Mouse (Mus musculus) kidney, embryonic 15.5 days (tissue): ENCODE measurements around the gene Armc9. TPM values are rescaled to one million over a fixed set of nuclear protein-coding genes. Genes with fewer than 3 reads are reported as not detected.

Experiments
- ATAC-seq: fragments of 200-750 bp; cut with Nextera tagmentation; replicated peaks from 2 replicates; pipeline ENCODE4 v1.8.0; 2017; ENCODE audit warnings: moderate TSS enrichment; ENCODE audit not compliant: low FRiP score
- H3K27ac ChIP-seq: fragments of 300-500 bp; sonication (generic); 2 replicates; pipeline ENCODE4 v1.5.1; 2015; ENCODE audit warnings: mild to moderate bottlenecking, inconsistent platforms
- H3K27me3 ChIP-seq: fragments of 300-500 bp; sonication (generic); 2 replicates; pipeline ENCODE4 v1.6.1; 2015; ENCODE audit warnings: inconsistent platforms
- H3K36me3 ChIP-seq: fragments of 300-500 bp; sonication (generic); 2 replicates; pipeline ENCODE4 v1.6.1; 2015; ENCODE audit warnings: inconsistent platforms
- H3K4me1 ChIP-seq: fragments of 300-500 bp; sonication (generic); 2 replicates; pipeline ENCODE4 v1.6.1; 2015; ENCODE audit warnings: inconsistent platforms
- H3K4me2 ChIP-seq: fragments of 300-500 bp; sonication (generic); 2 replicates; pipeline ENCODE4 v1.6.1; 2015; ENCODE audit warnings: moderate library complexity, mild to moderate bottlenecking, inconsistent platforms
- H3K4me3 ChIP-seq: fragments of 300-500 bp; sonication (generic); replicated peaks from 2 replicates; pipeline ENCODE4 v1.5.1; 2015; ENCODE audit warnings: mild to moderate bottlenecking, inconsistent platforms
- H3K9ac ChIP-seq: fragments of 300-500 bp; sonication (generic); 2 replicates; pipeline ENCODE4 v1.6.1; 2015; ENCODE audit warnings: mild to moderate bottlenecking, inconsistent platforms
- H3K9me3 ChIP-seq: fragments of 300-500 bp; sonication (generic); replicated peaks from 2 replicates; pipeline ENCODE4 v1.6.1; 2016; ENCODE audit warnings: inconsistent platforms
- WGBS: fragments of 180-500 bp; shearing (Covaris S2); methylation state at CpG from one replicate; pipeline ENCODE4 v1.1.7; 2015; ENCODE audit warnings: mixed read lengths; 5-methylcytosine and 5-hydroxymethylcytosine counted together
- polyA plus RNA-seq: library from polyadenylated mRNA; unstranded; fragments of >200 nt; fragmentation: Nextera tagmentation; extraction: Ambion mirVana; gene quantifications from 2 replicates; pipeline ENCODE4 v1.2.1, GENCODE M21; 2015

Armc9 gene
- polyA plus RNA-seq, 1 experiment from 2014 or later = 29.9 TPM

DNA sequence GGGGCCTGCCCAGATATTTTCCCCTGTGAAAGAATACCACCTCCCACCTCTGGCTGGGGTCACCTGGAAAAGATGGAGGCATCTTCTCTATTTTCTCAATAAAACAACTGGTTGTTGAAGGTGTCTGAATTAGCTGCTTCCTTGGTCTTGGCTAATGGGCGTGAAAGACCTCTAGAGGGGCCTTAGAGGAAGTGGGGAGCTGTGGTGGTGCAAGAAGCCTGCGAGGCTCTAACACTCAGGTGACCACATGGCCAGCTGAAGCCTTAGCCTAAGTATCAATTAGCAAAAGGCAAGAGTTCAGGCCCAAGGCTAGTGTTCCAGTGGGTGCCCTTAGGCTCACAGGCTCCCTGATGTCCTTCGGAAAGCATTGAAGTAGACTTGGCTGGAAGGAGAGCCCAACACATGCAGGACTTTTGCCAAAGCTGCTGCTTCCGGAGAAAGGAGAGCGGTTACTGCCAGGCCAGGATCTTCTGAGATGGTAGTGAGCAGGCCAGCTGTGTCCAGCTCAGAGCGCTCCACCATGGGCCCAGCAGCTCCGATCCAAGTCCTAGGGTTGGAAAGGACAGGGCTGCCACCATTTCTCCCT is 152.7 kb downstream of the Armc9 start:
- 0 out of 2 replicates have a peak overlapping the region, but pooled peaks have one; percentile 15 for H3K27ac ChIP-seq
- no peak for ATAC-seq
- H3K27me3 ChIP-seq = peaks cover 27% of the 10 kb centered on the region
- no peak overlapping the region for H3K4me2 ChIP-seq
- no peak overlapping the region for H3K9ac ChIP-seq
- no peak overlapping the region for H3K4me3 ChIP-seq
- no peaks in the 10 kb centered on the region for H3K9me3 ChIP-seq
- H3K36me3 ChIP-seq = 0 out of 2 replicates have a peak, but pooled peaks cover 9% of the 10 kb centered on the region
- 79% methylated on average over 7 of the region's 7 CpGs for WGBS
- peaks cover 37% of the 10 kb centered on the region for H3K4me1 ChIP-seq

DNA sequence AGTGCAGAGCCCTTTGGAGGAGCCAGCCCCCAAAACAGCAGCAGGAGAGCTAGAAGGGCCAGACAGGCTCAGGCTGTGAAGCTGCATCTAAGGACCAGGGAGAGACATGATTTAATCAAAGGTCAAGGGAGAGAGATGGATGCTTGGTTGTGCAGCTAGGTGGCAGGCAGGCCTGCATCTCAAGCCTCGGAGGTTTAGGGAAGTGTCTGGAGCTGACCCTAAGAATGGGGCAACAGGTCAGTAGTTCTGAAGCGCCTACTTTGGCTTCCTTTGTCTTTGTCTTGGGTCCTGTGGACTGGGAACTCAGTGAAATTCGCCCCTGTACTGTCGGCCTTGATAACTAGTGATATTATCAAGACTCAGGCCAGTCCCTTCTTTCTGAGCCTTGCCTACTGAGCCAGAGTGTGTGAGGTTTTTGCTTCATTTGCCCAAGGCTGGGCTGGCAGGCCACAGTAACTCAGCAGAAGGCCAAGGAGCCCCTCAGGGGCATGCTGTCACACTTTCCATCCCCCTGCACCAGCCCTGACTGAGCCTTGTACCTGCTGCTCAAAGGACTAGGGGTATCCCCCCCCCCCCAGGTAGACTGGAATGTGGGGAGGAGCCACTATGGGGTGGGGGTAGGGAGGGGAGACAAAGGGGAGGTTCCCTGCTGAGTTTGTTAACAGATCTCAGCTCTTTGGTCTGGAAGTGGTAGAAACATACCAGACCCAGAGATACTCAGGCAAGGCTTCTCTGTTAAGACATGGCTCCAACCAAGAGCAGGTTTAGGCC is 153.5 kb downstream of the Armc9 start:
- Histone ChIP-seq H3K4me1 (peaks cover 32% of the 10 kb centered on the region), H3K36me3 (0 out of 2 replicates have a peak, but pooled peaks cover 9% of the 10 kb centered on the region), H3K9ac (no peak overlapping the region), H3K27ac (peak overlapping the region; percentile 15; the same call in 1 of the 2 replicates), H3K4me3 (no peak overlapping the region), H3K4me2 (no peak overlapping the region), H3K27me3 (peaks cover 21% of the 10 kb centered on the region), H3K9me3 (no peaks in the 10 kb centered on the region)
- ATAC-seq = no peak
- 50% methylated on average over 4 of the region's 4 CpGs for WGBS

DNA sequence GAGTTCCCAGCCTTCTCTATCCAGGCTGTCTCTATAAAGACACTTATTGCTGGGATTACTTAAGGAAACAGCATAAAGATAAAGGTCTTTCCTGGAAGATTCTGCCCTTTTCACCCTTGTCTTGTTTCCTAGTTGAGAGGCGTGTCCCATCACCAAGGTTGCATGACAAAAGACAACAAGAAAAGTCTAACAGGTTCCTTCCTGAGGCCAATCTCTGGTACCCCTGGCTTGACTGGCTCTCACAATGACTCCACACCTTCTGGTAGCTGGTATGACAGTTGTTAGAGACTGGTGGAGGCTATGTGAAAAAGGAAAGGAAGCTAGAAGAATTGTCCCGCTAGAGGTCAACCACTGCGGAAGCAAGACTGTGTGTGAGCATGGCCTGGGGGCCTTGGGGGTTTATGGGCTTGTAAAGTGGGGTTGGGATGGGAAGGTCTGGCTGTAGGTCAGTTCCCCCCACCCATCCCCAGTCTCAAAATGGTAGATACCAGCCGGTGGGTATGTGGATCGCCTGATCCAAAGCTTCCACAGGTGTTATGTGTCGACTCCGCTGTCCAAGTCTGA is 154.8 kb downstream of the Armc9 start:
- H3K36me3 ChIP-seq = 0 out of 2 replicates have a peak, but pooled peaks cover 9% of the 10 kb centered on the region
- H3K4me1 ChIP-seq = peaks cover 25% of the 10 kb centered on the region
- no peak overlapping the region for H3K27ac ChIP-seq
- peaks cover 8% of the 10 kb centered on the region for H3K27me3 ChIP-seq
- 85% methylated on average over 7 of the region's 7 CpGs for WGBS
- H3K9me3 ChIP-seq = no peaks in the 10 kb centered on the region
- H3K4me3 ChIP-seq = no peak overlapping the region
- no peak overlapping the region for H3K4me2 ChIP-seq
- ATAC-seq = no peak
- no peak overlapping the region for H3K9ac ChIP-seq

DNA sequence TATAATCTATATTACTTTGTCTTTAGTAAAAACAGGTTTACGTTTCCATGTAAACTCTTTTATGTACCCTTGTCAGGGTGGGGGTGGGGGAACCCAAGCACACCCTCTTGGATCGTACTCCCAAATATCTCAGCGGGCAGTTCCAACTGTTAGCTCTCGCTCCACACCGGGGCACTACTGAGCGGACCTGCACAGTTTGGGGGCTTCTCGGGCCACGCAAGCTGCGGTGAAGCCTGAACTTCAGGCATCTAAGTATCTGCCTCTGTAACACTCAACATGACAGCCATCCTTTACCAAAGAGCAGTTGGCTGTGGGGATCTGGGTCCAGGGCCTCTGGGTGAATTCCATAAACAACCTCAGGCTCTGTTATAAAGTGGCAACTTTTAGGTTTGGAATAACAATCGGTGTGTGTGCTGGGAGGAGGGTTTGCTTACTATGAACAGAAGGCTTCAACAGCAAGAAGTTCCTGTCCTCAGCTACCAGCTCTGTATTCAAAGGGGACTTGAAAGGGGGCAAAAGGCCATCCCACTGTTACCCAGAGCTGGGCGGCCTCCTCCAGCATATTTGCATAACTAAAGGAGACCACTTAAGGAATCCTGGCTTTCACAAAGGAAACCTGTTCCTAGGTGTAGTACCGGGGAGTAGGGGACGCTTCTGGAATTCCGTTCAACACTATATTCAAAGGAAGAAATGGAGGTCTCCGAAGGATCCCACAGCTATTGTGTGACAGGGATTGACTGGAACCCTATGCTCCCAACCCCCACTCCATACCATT is 156.1 kb downstream of the Armc9 start:
- WGBS = 37% methylated on average over 15 of the region's 15 CpGs
- ATAC-seq = no peak
- 0 out of 2 replicates have a peak, but pooled peaks cover 3% of the 10 kb centered on the region for H3K36me3 ChIP-seq
- no peak overlapping the region for H3K4me3 ChIP-seq
- no peak overlapping the region for H3K4me2 ChIP-seq
- H3K4me1 ChIP-seq = peaks cover 25% of the 10 kb centered on the region
- peak overlapping the region; percentile 51 for H3K27ac ChIP-seq
- no peaks in the 10 kb centered on the region for H3K27me3 ChIP-seq
- no peaks in the 10 kb centered on the region for H3K9me3 ChIP-seq
- H3K9ac ChIP-seq = no peak overlapping the region

DNA sequence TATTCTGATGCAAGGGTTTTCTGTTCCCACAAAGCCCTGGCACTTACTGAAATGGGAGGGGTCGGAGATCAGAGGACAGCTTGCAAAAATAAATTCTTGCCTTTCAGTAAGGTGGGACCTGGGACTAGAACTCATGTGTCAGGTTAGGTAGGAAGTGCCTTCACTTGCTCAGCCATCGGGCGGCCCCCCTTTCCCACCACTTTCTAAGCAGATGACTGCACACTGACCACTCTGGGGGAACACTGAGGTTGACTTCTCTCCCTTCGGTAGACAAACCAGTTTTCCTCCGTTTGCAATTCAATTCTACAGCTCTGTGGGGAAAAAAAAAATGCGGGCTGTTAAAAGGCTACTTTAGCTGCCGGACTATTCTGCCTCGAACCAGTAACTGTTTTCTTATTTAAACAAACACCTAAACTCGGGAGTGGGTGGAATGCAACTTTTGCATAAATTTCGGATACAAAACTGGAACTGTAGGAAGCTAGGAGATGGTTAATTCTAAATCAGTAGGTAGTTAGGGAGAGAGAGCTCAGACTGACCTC is 157.0 kb downstream of the Armc9 start:
- Histone ChIP-seq H3K9ac (no peak overlapping the region), H3K27me3 (no peaks in the 10 kb centered on the region), H3K4me1 (peaks cover 25% of the 10 kb centered on the region), H3K9me3 (no peaks in the 10 kb centered on the region), H3K27ac (peak overlapping the region; percentile 51), H3K4me2 (no peak overlapping the region), H3K4me3 (no peak overlapping the region), H3K36me3 (no peaks in the 10 kb centered on the region)
- ATAC-seq = peak; percentile 47; the same call in 1 of the 2 replicates
- WGBS = 26% methylated on average over 10 of the region's 10 CpGs

DNA sequence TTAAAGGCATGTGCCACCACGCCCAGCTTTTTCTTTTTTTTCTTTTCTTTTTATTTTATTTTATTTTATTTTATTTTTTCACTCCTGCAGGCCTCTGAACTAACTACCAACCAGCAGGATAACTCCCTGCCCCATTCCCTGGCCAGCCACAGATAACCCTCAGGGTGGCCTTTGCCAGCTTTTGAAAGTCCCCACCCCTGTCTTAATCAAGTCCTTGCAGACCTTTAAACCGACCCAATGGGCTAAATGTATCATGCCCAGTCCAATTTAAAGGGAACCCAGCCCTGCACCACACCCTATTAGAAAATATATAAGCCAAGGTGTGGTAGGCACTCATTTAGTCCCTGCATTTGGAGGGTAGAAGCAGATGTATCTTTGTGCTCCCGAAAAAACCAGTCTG is 157.7 kb downstream of the Armc9 start:
- ATAC-seq = no peak
- Histone ChIP-seq H3K9ac (no peak overlapping the region), H3K4me3 (no peak overlapping the region), H3K9me3 (no peaks in the 10 kb centered on the region), H3K4me1 (peaks cover 25% of the 10 kb centered on the region), H3K4me2 (no peak overlapping the region), H3K27me3 (no peaks in the 10 kb centered on the region), H3K27ac (no peak overlapping the region), H3K36me3 (no peaks in the 10 kb centered on the region)
- WGBS = 79% methylated on average over 3 of the region's 3 CpGs

DNA sequence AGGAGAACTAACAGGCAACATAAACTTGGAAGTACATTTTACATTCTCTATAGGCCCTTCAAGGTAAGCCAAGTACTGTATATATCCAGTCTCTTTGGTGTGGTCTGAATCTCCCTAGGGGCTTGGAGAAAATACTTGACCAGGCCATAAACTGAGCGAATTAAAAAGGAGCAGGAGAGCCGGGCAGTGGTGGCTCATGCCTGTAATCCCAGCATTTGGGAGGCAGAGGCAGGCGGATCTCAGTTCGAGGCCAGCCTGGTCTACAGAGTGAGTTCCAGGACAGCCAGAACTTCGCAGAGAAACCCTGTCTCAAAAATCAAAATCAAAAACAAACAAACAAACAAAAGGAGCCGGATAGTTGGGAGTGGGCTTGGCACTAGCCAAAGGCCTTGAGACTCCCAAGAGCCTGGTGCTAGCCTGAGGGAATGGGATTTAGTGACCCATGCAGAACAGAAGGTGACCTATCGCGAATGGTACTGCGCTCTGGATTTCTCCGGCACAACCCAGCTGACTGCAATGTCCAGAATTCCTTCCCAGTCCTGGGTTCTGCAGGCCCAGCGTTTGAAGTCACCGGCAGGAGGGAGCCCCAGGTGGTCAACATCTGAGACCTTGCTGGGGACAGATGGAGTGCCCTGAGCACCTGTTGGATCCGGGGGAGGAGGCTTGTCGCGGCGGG is 158.7 kb downstream of the Armc9 start:
- no peak overlapping the region for H3K9ac ChIP-seq
- H3K27me3 ChIP-seq = no peaks in the 10 kb centered on the region
- no peaks in the 10 kb centered on the region for H3K9me3 ChIP-seq
- H3K4me1 ChIP-seq = peaks cover 21% of the 10 kb centered on the region
- H3K4me2 ChIP-seq = peak overlapping the region; percentile 35; the same call in 1 of the 2 replicates
- H3K36me3 ChIP-seq = no peaks in the 10 kb centered on the region
- no peak overlapping the region for H3K27ac ChIP-seq
- ATAC-seq = 0 out of 2 replicates have a peak, but pooled peaks have one; percentile 29
- WGBS = 50% methylated on average over 16 of the region's 16 CpGs
- H3K4me3 ChIP-seq = no peak overlapping the region

DNA sequence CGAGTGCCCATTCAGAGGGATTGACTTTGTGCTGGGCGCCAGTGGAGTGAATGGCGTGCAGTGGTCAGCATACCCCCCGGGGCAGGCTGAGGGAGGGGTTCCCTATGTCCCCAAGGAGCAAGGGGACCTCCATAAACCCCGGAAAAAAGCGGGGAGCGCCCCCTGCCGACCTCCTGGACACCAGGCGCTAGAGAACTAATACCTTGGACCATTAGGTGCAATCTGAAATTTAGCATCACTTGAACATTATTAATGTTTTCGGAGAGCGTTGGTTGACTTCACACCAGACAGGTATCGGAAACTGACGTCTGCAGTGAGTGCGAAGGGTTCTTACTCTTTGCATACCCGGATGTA is 159.2 kb downstream of the Armc9 start:
- Histone ChIP-seq H3K4me2 (peak overlapping the region; percentile 35; the same call in 1 of the 2 replicates), H3K36me3 (no peaks in the 10 kb centered on the region), H3K4me1 (peaks cover 20% of the 10 kb centered on the region), H3K9ac (no peak overlapping the region), H3K4me3 (no peak overlapping the region), H3K27me3 (no peaks in the 10 kb centered on the region), H3K27ac (no peak overlapping the region), H3K9me3 (no peaks in the 10 kb centered on the region)
- 35% methylated on average over 15 of the region's 15 CpGs for WGBS
- no peak for ATAC-seq

DNA sequence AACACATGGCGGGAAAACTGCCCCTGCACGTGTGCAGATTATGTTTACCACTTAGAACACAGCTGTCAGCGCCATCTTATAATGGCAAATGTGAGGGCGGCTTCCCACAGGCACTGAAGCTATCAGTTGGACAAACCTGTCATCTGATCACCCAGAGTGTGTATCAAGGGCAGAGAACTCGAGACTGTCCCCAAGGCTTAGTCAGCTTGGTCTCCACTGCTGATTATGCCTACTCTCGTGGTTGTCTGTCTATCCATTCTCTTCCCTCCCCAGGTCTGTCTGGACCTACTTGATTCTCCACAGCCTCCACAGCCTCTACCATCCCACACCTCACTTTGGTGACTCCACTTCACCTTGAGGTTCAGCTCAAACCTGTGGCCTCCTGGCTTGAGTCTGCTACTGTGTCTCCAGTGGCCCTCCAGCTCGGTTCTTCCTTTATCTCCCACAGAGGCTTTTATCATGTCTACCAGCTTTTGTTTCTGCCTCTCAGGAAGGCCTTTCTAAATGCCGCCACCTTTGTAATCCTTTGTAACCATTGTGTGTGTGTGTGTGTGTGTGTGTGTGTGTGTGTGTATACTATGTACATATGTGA is 166.3 kb downstream of the Armc9 start:
- Histone ChIP-seq H3K4me3 (no peak overlapping the region), H3K27ac (no peak overlapping the region), H3K36me3 (no peaks in the 10 kb centered on the region), H3K27me3 (no peaks in the 10 kb centered on the region), H3K9ac (no peak overlapping the region), H3K9me3 (no peaks in the 10 kb centered on the region), H3K4me1 (no peaks in the 10 kb centered on the region), H3K4me2 (no peak overlapping the region)
- WGBS = 91% methylated on average over 7 of the region's 8 CpGs
- ATAC-seq = no peak
